Mouse (Mus musculus) large intestine, adult 2 months (tissue): Measurements from ENCODE around the gene Cep97. TPM values are rescaled to one million over a fixed set of nuclear protein-coding genes. Genes with fewer than 3 reads are reported as not detected.
"Not testable (repeated sequence)": the region's sequence is repeated elsewhere in the genome, so short reads cannot be mapped to it uniquely, and the experiment has no call there.

Experiments used
- DNase-seq: peaks from one replicate; pipeline ENCODE4 v3.0.0-alpha.2; 2012; ENCODE audit warnings: low read depth, low spot score
- WGBS: fragments of 180-500 bp; shearing (Covaris S2); methylation state at CpG from one replicate; pipeline ENCODE4 v1.1.7; 2018; 5-methylcytosine and 5-hydroxymethylcytosine counted together
- polyA plus RNA-seq: library from polyadenylated mRNA; depleted of rRNA; stranded (reverse); fragments of >200 nt; gene quantifications from 2 replicates; pipeline ENCODE4 v1.2.3, GENCODE M21; 2012; rRNA removed

Gene Cep97
- polyA plus RNA-seq, result 0.82 and 1.4 TPM in 2 replicates

GRCm38 (mm10) chr16:55934453-55935037 lies at the start of gene Cep97:
TSS of gene Cep97 (minus strand) at chr16:55934855.
- WGBS, result under 1% methylated on average over 24 of the region's 24 CpGs
- DNase-seq, result peak; percentile 84

GRCm38 (mm10) chr16:55974903-55975285 lies 40.2 kb upstream of the Cep97 start:
- no peak for DNase-seq
- WGBS, result 2% methylated on average over 14 of the region's 14 CpGs

- DNase-seq, result no peak
- under 1% methylated on average over 55 of the region's 55 CpGs for WGBS
These were observed 39.7 kb upstream of the Cep97 start for GRCm38 (mm10) chr16:55974256-55974902.

GRCm38 (mm10) chr16:55973431-55974255 lies 39.0 kb upstream of the Cep97 start, which contains the start of gene Zbtb11:
TSS of gene Zbtb11 (plus strand) at chr16:55973883.
- DNase-seq, result peak; percentile 82
- under 1% methylated on average over 85 of the region's 86 CpGs for WGBS

- DNase-seq, result no peak
- WGBS, result 28% methylated on average over 10 of the region's 10 CpGs
These were observed 38.1 kb upstream of the Cep97 start for GRCm38 (mm10) chr16:55972626-55973201.

GRCm38 (mm10) chr16:55971735-55972615 lies 37.3 kb upstream of the Cep97 start:
- DNase-seq, result no peak
- WGBS, result 77% methylated on average over 6 of the region's 6 CpGs

GRCm38 (mm10) chr16:55970416-55970815 lies 35.8 kb upstream of the Cep97 start:
- DNase-seq, result no peak
- 89% methylated on average over 5 of the region's 5 CpGs for WGBS

GRCm38 (mm10) chr16:55969147-55969546 lies 34.5 kb upstream of the Cep97 start:
- WGBS, result 64% methylated on average over 3 of the region's 3 CpGs
- DNase-seq, result no peak

- WGBS, result 13% methylated on average over 1 of the region's 1 CpGs
- no peak for DNase-seq
These were observed 32.6 kb upstream of the Cep97 start for GRCm38 (mm10) chr16:55967221-55967620.

GRCm38 (mm10) chr16:55966212-55966871 lies 31.7 kb upstream of the Cep97 start, which contains the start of gene Rpl24:
TSS of gene Rpl24 (plus strand) at chr16:55966275.
- WGBS, result under 1% methylated on average over 42 of the region's 42 CpGs
- DNase-seq, result peak; percentile 88

- WGBS, result 59% methylated on average over 4 of the region's 4 CpGs
These were observed 29.7 kb upstream of the Cep97 start for GRCm38 (mm10) chr16:55964126-55964949.

GRCm38 (mm10) chr16:55963068-55963467 lies 28.4 kb upstream of the Cep97 start:
- not testable (repeated sequence) for DNase-seq
- WGBS, result 89% methylated on average over 6 of the region's 11 CpGs

More at GRCm38 (mm10) chr16:55964126-55964949, 29.7 kb upstream of the Cep97 start:
- DNase-seq, result no peak

- 89% methylated on average over 9 of the region's 9 CpGs for WGBS
- not testable (repeated sequence) for DNase-seq
These were observed 19.5 kb upstream of the Cep97 start for GRCm38 (mm10) chr16:55954196-55954595.

- no peak for DNase-seq
These were observed 18.1 kb upstream of the Cep97 start for GRCm38 (mm10) chr16:55952771-55953170.

GRCm38 (mm10) chr16:55951679-55952327 lies 17.1 kb upstream of the Cep97 start:
- 56% methylated on average over 7 of the region's 7 CpGs for WGBS
- no peak for DNase-seq

- DNase-seq, result no peak
- WGBS, result 30% methylated on average over 19 of the region's 19 CpGs
These were observed 16.5 kb upstream of the Cep97 start for GRCm38 (mm10) chr16:55950946-55951678.

GRCm38 (mm10) chr16:55950462-55950861 lies 15.8 kb upstream of the Cep97 start:
- 73% methylated on average over 3 of the region's 3 CpGs for WGBS
- DNase-seq, result no peak
